Mouse (Mus musculus) retina, postnatal 7 days (tissue): ENCODE measurements around the gene Mmadhc.
A peak's percentile ranks its signal among the peaks of the same experiment; 100 is the strongest.

Source experiments
- DNase-seq: peaks from one replicate; pipeline ENCODE4 v3.0.0-alpha.2; 2012; ENCODE audit warnings: low read depth, low spot score

Mmadhc gene

DNA sequence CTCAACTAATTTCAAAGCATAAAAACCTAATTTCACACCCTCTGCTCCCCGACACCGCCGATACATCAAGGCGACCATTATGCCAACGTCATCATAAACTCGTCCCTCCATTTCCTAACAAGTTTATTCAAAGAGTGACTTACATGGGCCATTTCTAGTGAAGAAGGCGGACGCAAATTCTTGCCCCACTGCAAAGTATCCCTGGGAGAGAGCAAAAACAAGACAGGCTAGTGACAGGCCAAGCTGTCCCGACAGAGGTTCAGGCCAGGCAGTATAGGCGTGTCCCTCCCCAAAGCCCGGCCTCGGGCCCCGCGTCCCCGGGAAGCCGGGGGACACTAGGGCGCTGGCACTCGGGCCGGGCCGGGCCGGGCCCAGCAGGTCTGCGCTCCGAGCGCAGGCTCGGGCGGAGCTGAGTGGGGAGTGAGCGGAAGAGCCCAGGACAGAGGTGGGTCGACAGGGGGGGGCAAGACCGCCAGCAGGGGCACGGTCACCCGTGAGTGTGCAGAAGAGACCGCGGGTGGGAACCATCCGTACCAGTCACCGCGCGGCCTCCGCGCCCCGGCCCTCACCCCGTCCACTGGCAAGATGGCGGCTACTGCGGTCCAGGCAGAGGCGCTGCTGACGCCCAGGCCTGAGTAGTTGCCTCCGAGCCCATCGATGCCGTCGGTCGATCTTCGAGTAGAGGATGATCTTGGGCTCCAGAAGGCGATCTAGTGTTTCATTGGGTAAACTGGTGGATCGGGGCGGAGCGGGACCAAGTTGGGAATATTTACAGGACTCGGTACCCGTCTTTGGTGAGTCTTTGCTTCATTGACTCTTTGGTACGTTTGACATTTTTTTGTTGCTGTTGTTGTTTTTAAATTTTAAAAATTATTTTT, at the start of gene Mmadhc:
TSS of gene Mmadhc (minus strand) at position 693 of the 878 bp plus-strand sequence.
- peak; percentile 79 for DNase-seq

DNA sequence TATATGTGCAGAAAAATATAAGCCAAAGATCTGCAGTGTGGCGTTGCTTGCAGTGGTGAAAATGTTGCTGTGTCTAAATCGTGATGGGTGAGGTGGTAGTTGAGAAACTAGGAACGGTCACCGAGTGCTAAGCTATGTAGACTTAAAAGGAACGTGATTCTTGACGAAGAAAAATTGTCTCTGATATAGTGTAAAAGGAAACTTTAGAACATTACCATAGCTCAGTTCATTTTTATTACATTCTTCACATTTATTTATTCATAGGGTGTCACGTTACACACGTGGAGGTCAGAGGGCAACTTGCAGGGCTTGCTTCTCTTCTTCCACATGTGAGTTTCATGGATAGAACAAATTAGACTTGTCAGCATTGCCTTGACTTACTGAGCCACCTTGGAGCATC, 47.0 kb upstream of the Mmadhc start:
- no peak for DNase-seq

DNA sequence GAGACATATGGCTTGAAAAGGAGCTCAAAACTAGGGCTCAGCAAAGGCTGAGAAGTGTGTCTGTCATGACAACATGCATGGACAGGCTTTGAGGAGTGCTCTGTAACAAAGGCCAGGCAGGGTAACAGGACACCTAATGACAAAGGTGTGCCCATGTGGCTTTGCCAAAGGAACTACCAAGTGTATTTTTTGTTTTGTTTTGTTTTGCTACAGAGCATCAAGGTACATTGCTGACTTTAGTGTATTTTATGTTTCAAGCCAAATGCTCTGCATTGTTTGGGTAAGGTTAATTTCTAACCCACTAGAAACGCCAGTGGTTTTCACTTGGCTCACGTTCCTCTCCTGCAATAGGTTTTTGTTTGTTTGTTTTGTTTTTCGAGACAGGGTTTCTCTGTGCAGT, 42.5 kb upstream of the Mmadhc start:
- no peak for DNase-seq

DNA sequence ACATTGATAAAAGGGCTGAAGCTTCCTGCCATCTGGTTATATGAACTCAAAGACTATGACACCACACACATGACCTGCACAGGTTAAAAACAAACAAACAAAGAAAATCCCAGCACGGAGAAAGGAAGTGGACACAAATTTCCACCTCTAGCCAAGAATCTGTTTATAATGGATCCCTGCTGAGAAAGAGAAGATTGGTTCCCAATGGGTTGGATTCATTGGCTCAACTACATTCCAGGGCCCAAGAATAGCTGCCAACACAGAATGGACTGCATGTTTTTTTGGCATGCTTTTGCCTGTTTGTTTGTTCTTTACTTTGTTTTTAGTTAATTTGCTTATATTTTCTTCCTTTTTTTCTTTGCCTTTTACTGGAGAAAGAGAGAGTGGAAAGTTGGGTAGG, 41.0 kb upstream of the Mmadhc start:
- DNase-seq: no peak

DNA sequence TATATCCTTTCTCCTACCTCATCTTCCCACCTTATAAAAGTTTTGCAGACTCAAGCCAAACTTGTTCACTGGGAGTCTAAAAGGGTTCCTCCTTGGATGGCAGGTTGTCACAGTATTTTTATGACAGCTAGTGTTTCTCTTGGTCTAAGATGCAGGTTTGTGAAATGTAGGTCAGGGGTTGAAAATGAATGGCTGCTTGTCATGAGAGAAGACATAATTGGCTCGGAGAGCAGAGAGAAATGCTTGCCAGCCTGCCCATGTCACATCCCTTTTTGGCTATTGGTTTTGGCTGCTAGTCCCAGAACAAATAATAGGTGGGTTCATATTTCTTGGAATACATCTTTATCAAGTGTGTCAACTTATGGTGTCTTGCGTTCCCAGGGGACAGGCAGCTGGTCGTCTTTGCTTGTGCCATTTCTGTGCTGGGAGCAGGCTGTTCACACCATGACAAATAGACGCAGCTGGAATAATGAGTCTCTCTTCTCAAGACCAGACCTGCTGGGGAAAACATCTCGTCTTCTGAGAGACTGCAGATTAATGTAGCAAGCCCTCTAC, 35.2 kb upstream of the Mmadhc start:
- no peak for DNase-seq

DNA sequence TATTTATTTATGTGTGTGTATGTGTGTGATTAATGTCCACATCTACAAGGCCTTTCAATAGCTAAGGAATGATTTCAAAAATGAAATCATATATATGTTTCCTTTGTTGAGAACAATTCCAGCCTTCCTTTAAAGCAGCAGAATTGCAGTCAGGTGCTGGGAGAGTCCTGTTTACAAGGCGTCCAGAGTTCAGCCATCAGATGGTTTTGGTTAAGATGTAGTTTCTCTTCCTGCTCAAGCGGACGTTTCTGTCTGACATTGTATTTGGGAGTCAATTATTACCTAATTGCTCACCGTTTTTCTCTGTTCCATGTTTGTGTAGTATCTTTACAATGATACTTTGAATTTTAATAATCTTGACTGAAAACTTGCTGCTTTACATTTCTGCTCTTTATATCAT, 31.6 kb upstream of the Mmadhc start:
- DNase-seq: no peak

DNA sequence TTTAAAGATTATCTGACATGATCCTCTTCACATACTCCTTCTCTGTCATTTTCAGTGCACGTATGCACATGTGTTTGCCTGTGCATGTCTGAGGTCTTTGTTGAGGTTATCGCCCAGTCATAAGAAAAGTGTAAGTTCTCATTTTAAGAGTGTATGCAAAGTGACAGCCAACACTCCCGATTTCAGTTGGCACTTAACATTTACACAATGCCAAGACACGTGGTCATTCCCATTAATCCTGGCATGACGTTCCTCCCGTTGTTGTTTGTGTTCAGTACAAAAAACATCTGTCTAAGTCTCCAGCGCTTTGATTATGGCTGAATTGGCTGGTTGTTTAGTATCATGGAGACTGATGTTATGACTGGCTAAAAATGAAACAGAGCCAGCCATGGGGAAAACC, 28.2 kb upstream of the Mmadhc start:
- no peak for DNase-seq

DNA sequence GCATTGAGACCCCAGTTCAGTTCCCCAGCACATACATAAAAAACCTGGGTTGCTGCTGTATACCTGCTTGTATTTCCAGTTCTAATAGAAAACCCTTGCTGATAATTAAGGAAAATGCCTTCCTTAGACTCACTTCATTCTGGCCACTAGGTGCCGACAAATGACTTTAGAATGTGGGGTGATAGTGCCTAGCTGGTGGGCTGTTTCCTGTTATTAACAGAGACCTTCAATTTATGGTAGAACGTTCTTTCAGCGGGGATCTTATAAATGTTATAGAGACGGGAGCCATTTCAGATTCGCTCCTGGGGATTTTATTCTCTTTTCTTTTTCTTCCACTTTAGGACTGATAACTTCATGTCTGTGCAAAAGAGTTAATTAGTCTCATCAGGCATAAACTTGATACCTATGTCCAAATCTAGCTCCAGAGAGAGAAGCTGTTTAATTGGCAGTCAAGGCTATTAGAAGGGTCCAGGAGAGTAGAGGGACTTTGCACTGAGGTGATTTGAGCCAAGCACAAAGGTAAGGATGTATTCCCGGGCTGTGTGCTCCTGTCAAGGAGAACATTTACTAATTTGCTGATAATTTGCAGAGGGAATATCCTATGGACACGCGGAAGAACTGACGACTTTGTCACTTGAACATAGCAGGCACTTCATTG, 10.2 kb upstream of the Mmadhc start:
- DNase-seq: peak; percentile 58

DNA sequence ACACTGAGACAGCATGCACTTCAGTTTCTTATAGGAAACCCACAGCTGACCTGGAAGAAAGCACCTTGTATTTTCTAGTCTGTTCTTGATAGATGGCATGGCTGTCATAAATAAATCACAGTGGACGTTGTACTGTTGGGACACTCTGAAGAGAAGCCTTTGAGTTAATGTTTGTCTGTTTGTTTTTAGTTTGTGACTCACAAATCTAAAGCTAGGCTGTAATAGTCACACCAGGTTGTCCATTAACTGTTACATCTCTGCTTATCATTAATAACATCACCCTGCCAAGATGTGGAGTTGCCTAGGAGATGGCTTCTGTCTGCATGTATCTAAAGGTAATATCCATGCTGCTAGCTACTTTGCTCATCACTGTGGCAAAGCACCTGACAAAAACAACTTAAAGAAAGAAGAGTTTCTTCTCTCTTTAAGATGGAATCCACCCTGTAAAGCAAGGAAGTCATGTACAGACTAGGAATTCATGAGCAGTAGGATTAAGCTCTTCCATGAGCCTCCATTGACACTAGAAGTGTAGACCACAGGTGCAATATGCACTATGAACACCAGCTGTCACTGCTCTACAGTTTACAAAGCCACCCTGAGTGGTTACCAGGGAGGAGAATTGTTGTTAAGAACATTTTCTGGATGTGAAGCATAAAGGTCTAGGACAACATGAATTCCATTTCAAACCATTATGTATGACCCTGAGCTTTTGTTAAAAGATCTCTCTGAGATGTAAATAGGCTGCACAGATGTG, 8.4 kb upstream of the Mmadhc start:
- DNase-seq: no peak

DNA sequence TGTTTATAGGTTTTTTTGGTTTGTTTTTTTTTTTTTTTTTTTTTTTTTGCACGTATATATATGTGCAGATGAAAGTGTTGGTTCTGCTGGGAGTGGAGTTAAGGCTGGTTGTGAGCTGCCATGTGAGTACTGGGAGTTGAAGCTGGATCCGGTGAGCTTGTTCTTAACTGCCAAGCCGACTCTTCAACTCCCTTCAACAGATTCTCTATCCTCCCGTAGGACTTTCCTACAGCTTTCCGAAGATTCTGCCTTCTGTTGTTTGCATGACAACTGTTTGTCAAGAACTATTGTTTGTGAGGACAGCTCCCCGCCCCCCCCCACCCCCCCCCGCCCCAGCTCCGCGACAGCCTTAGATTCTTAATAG, 368 bp upstream of the Mmadhc start:
- DNase-seq: no peak

DNA sequence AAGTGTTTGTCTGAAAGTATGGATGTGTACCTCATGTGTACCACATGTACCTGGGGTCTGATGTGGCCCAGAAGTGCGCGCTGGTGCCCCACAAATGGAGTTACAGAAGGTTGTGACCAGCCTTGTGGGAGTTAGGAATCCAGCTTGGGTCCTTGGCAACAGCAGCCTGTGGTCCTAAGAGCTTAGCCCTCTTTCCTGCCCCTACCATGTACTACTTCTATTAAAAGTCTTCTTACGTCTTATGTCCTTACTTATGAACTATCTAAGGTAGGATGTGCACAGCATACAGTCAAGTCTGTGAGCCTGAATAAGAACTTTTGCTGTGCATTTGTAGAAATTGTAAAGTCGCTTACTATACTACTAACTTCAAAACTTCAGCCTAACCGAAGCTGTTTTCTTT, 1.0 kb downstream of the Mmadhc start:
- DNase-seq: no peak

DNA sequence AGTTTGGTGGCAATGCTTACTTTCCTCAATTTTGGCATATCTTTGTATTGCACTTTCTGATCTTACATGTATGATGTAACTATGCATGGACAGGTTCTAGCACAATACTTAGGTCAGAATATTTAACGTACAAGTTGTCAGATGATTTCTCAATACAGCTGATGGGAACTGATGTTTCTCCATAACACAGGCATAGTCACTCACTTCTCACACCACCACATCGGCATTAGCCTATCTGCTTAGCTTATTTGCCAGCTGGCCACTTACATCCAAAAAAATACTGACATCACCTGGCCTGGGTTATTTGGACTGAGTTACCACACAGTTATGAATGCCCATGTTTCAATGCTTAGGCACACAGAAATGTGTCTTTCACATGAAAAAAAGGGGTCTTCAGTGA, 2.5 kb downstream of the Mmadhc start:
- DNase-seq: no peak

DNA sequence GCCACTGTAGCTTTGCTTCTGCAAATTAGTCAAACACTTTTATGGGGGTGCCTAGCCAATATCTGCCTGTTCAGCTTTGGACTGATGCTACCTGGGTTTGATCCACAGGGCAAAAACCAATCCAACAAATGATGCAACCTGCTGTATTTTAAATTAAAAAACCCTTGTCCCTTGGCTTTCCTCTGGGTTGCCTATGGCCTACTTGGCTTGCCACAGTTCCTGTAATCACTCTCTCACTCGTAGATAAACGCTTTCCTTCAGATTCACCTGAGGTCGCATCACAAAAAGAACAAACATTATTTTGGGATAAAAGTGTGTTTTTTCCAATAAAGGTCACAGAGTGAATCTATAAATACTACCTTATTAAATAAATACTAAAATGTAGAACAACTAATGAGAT, 3.0 kb downstream of the Mmadhc start:
- no peak for DNase-seq

DNA sequence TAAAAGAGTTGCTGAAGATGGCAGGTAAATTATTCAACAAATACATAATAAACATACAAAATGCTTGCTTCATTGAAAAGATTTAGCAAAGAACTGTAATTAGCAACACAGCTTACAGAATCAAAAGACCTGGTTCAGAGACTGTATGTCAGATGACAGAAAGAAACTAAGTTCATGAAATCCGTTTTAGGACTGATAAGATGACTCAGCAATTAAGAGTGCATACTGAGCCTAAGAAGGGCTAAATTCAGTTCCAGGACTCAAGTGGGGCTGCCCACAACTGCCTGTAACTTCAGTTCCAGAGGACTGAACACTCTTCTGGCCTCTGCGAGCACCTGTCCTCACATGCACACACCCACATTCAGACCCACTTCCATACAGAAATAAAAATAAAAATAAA, 4.7 kb downstream of the Mmadhc start:
- DNase-seq: no peak

DNA sequence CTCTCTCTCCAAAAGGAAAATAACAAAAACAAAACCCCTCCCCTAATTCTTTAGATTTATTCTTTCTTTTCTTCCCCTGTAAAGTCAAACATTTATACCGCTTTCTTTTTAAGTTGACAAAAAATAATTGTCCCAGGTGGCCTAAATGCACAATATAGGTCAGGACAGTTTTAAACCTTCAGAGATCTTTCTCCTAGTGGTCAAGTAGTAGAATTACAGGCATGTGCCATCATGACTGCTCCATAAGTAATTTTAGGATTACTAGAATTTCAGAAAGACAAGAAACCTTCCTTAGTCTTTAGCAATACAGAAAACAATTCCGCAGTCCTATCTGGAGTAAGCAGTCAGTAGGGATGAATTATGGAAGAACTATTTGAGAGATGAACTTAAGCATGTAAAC, 5.8 kb downstream of the Mmadhc start:
- no peak for DNase-seq

DNA sequence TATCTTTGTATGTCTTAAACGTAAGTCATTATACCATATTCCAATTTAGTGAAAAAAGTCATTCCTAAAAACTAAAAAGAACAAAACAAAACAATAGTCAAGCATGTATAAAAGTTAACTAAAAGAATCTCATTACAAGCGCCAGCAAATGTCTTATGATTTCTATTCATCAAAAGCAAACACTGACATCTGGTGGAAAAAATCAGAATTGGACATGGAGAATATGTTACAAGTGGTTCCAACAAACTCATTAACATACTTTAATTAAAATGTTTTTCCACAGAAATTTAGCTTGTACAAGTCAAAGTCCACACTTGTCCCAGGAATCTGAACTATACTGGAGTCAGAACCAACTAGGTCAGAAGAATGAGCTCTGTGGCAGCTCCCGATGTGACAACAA, 11.8 kb downstream of the Mmadhc start:
- no peak for DNase-seq

DNA sequence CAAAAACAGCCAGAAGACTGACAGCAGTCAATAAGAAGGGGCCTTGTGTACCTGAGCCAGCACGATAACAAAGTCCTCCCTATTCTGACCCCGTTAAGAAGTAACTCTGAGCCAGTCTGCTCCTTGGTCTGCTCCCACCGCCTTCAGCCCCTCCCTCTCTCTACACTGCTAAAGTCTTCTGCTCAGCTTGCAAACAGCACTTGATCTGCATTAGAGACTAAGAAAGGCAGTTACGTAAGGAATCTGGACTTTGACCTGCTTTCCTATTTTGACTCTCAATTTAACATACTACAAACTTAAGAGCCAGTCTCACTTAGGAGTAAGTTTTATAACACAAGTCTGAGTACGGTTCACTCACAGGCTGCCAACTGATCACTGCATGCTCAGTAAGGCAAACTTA, 12.6 kb downstream of the Mmadhc start:
- no peak for DNase-seq

DNA sequence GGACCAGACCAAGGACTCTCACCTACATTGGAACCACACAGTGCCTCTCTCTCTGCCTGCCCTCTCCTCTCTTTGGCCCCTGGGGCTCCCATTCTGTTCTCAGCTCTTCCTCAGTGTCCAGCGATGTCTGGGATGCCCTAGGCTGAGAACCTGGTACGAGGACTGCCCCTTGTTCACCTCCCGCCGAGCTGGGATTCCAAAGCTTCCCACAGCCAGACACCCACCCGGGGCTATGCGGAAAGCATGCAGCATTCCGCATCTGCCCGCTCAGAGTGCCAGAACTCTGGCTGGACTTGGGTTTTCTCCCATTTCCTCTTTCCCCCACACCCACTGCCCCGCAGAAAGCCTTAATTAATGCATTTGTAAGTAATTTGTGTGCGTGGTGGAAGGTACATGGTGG, 19.9 kb downstream of the Mmadhc start:
- DNase-seq: no peak

DNA sequence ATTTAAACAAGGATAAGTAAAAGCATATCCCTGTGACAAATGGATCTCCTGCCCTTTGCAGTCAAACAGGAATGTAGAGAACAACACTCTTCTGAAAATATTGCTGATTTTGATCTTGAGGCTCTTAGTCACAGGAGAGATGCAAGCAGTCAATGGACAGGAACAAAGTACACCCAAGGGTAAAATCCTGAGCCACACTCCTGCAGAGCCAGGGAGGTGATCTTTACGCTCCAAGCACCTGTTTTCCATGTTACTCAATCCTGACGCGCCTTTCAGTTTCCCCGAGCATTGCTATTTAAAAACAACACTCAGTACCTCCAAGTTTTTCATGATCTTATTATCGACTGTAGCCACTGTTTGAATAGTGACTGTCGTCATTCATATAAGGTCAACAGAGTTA, 23.2 kb downstream of the Mmadhc start:
- no peak for DNase-seq

DNA sequence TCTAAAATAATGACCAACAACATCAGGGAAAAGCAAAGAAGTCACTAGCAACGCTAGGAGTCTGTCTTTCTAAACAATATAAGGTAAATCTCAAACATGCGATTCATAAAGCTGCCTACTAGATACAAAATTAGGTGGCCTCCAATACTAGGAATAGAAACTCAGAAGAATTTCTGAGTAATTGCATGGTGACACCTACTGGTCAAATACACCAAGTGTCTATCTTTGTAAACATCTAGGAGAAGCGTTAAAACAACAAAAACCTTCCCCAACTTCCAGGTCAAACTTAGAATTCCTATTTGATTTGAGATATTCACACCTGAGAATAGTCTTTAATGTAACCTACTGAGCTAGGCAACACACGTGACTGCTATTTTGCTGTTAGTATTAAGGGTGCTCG, 24.4 kb downstream of the Mmadhc start:
- DNase-seq: peak; percentile 43

DNA sequence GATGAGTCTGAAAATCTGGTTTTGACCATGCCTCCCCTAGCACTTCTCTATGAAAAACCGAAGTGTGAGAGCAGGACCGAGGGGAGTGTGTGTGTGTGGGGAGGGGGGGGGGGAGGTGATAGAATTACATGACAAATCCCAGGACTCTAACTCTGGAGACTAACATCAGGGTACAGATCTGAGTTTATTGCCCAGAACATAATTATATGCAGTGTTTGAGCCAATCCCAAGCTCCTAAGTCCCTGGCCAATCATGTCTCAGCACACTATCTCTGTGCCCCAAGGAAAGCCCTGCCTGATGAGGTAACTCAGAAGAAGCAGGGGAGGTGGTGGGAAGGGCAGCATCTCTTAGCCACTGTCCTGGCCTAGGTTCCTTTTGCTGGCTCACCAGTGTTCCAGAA, 28.1 kb downstream of the Mmadhc start:
- no peak for DNase-seq

DNA sequence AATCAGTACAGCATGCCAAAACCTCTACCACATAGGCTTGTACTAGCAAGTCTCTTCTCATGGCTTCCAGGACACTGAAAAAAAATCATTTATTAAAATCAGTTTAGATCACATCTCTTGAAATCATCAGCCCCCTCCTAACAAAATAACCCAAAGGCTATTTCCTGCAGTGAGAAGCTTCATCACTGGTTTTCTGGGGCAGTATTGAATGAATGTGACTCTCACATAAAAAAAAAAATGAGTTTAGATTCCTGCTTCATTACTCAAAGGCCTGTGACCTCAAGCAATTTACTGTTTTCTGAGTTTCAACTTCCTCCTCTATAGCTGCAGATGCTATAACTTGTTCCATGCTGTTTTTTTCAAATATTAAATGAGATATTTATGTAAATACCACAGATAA, 29.6 kb downstream of the Mmadhc start:
- no peak for DNase-seq
